Mouse (Mus musculus): ENCODE results near the gene Ints13.

Gene Ints13

DNA sequence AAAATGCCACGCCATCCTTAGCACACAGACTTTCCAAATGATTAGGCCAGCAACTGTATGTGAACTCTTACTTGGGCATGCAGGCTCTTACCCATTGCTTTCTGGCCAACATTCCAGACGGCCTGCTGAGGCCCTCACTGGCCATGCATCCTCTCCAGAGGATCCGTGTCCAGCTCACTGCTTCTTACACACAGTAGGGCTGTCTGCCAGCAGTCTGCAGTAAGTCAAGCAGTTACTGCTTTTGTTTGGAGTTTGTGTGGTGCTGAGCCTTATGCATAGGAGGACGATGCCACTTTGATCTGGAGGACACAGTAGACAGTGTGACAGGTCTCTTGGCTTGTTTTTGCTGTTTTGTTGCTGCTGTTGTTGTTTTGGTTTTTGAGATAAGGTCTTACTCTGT, 39.0 kb downstream of the Ints13 start:
- DNase-seq (ENCODE audit: low spot score) = no peak

GRCm38 (mm10) chr6:146538071-146538470, 39.6 kb downstream of the Ints13 start:
- no peak for DNase-seq (ENCODE audit: low spot score)

DNA sequence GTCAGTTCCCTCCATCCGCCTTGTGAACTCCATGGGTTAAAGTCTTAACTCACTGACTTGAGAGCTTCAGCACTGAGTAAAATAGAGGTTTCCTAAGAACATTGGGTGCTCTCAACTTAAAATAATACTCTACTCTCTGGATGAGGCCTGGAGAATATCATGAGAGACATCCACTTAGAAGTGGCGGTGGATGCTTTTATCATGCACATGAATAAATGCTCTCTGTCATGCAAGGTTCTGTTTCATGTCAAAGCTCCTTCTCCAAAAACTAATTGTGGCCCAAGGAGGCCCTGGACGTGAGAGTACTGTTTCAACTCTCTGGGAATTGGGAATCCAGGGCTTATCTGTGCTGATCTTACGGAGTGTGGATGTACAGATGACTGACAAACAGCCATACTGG, 40.5 kb downstream of the Ints13 start:
- DNase-seq (ENCODE audit: low spot score) = no peak

- DNase-seq (ENCODE audit: low spot score) = no peak
Measured at GRCm38 (mm10) chr6:146535501-146535900, 42.1 kb downstream of the Ints13 start.

DNA sequence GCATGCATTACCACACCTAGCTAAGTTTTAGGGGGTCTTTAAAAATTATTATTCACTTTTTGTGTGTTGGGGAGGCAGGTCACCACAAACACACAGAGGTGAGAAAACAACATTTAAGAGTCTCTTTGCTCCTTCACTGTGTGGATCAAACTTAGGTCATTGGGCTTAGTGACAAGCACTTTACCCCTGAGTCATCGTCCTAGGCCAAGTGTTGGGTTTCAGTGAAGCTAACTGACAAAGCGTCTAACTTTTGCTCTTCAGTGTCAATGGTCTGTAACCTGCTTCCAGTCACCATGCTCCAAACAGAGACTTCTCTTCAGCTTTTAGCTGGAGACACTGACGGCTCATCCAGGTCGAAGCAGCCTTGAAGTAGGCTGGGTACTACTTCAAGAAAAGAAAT, 44.5 kb downstream of the Ints13 start:
- no peak for DNase-seq (ENCODE audit: low spot score)

DNA sequence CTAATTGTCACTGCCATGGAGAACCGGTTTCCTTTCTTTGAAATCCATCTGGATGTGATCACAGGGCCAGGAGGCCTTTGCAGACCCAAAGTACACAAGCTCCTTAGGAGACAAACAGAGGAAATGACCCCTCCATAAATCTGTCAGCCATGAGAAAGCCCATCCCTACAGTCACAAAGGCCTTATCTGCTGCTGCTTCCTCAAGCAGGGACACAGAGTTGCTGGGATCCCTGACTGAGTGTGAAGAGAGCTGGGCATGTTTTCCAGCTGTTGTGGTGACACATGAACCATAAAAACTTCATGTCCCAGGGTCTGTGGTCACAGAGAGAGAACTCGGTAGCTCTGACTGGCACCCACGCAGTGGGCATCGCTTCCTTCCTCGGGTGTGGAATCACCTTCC, 46.9 kb downstream of the Ints13 start:
- DNase-seq (ENCODE audit: low spot score) = peak; percentile 19

- DNase-seq (ENCODE audit: low spot score) = no peak
Measured at GRCm38 (mm10) chr6:146530363-146530762, 47.3 kb downstream of the Ints13 start.

- no peak for DNase-seq (ENCODE audit: low spot score)
Measured at GRCm38 (mm10) chr6:146527537-146527936, 50.1 kb downstream of the Ints13 start.

GRCm38 (mm10) chr6:146525500-146525899, 52.1 kb downstream of the Ints13 start:
- no peak for DNase-seq (ENCODE audit: low spot score)

DNA sequence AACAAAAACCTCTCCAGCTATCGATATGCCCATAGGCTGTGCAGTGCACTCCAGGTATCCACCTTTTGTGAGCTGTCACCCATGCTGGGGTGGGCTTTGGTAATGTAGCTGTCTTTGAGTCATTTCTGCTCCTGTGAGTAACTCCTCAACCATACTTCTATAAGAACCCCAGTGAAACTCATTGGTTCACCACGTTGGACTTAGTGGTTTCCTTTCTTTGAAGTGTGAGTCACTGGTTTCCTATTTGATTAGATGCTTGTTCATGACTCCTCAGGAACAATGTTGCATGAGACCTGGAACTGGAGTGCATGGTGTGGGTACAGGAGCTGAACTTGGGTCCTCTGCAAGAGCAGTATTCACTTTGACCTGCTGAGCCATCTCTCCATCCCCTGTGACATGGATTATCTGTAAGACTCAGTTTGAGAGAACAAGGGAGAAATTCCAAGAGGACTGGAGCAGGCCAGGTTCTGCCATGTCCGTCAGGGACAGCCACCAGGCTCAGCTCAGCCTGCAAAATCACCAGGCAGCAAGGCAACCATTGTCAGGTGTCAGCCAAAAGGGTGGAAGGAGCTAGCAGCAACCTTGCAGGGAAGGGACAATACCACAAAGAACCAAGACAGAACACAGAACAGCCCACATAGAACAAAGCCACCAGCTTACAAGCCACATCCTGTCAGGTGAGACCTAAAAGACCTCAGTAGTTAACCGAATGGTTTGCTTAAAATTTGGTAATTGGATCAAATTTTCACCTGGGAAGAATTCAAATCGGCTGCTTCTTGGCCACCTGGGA, 56.0 kb downstream of the Ints13 start:
- DNase-seq (ENCODE audit: low spot score) = peak; percentile 72

DNA sequence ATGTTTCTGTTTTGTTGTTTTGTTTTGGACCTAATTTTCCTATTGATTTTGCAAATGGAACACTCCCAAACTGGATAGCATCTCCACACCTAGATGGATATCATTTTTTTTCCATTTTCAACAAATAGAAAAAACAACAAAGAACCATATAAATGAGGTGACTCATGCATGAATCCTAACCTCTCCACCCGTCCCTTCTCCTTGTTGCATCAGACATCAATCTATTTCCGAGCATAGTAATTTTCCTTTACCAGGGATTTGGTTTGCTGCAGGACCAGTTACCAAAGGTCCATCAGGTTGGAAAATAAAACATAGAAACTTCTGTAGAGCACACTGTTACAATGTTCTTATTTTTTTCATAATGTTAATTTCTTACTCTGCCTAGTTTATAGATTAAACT, 58.6 kb downstream of the Ints13 start:
- no peak for DNase-seq (ENCODE audit: low spot score)

DNA sequence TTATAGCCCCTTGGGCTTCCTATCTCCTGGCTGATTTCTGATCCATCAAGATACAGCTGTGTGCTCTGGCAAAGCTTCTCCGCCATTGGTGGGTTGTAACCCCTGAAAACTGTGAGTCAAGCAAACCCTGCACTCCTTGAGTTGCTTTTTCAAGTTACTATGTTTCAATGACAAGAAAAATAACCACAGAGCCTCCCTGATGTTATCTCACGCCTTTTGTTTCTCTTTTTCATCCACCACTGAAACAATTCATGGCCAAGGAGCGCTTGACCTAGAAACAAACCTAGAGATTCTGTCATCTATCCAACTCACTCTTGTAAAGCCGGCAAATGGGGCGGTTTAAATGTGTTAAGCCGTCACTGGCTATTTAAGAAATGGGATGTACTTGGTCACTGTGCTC, 61.7 kb downstream of the Ints13 start:
- no peak for DNase-seq (ENCODE audit: low spot score)

DNA sequence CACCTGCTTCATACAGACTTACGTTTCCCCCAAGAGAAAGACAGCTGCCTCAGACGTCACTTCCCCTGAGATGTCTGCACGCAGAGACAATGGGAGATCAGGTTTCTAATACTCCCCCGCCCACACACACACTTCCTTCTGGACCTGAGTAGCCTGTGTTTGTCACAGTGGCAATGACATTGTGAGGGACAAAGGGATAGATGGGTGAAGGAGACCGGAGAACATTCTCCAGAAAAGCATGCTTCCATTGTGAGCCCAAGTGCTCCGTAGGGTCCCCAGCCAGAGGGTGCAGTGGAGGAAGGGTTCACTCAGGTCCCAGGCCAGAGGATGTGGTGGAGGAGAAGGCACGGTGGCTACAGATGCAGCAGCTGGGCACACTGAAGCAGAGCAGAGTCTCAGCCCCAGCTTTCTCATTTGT, 63.1 kb downstream of the Ints13 start:
- no peak for DNase-seq (ENCODE audit: low spot score)

- no peak for DNase-seq (ENCODE audit: low spot score)
Measured at GRCm38 (mm10) chr6:146513899-146514298, 63.7 kb downstream of the Ints13 start.

GRCm38 (mm10) chr6:146513384-146513783, 64.3 kb downstream of the Ints13 start:
- no peak for DNase-seq (ENCODE audit: low spot score)

- DNase-seq (ENCODE audit: low spot score) = no peak
Measured at GRCm38 (mm10) chr6:146511511-146511910, 66.1 kb downstream of the Ints13 start.

DNA sequence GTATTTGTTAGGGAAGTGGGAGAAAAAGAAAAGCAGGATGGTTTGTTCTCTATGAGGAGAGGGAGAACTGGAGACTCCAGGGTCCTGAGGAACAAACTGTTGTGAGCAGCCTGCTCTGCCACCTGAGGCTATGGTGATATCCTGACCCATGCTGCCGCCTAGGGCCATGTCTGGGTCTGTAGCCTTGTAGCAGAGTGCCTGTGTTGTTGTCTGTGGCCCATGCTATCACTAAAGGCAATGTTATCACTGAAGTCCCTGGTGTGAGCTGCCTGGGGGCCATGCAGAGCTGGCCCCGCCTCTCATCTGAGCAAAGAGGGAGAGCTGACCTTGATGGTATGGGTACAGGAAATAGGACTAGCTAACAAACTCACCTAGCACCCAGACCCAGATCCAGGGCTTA, 67.7 kb downstream of the Ints13 start:
- no peak for DNase-seq (ENCODE audit: low spot score)

- no peak for DNase-seq (ENCODE audit: low spot score)
Measured at GRCm38 (mm10) chr6:146504459-146504858, 73.2 kb downstream of the Ints13 start.

DNA sequence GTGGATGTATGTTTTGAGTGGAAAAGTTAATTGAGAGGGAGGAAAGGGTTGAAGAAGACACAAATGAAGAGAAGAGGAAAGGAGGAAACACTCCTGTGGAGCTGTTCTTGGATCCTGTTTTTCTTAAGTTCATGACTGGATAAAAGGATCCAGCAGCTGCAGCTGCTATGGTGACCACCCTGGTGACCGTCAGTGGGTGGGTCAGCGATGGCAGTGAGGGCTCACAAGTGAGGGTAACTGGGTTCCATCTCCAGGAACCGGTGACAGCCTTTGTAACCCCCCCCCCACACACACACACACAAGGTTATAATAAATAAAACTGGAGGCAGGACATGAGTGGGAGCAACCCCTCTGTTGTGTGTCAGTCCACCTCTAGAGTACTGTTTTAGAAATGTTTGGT, 74.8 kb downstream of the Ints13 start:
- no peak for DNase-seq (ENCODE audit: low spot score)

DNA sequence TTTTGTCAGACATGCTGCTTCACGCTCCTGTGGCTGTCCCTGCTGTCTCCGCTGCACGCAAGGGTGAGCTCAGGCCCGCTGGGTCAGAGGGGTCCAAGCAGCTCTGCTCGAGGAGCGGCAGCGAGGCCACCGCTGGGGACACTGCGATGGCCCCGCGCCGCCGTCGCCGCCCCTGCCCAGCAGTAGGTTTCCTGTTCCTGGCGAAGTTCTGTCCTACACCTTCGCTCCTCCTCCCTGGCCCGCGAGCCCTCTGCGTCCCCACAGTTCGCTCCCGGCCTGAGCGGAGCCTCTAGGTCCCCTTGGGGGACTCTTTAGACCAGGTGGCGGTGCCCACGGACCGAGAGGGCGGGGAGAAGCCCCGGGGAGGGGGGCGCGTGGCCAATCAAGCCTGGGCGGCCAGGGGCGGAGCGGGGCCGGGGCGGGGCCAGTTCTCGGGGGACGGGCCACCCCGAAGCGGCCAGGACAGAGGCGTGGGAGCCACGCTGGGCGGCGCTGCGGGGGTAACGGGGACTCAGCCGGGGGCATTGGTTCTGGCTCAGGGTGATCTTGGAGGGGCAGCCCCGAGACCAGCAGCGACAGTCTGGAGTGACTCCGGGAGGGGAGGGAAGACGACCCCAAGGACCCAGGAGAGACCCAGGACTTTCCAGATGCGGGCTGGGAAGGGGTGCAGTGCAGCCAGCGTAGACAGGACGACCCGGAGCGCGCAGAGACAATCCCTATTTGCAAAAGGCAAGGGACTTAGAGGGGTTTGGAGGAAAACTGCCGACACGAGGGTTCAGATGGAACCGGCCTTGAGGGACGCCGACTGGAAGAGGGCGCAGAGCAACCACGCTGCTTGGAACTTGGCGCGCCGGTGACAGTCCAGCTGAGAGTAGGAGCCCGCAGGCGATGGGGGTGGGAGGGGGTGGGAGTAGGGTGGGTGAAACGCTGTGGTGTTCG, 75.5 kb downstream of the Ints13 start, which contains the start of gene Itpr2:
TSS of gene Itpr2 (minus strand) at position 358 of the 939 bp plus-strand sequence.
- DNase-seq (ENCODE audit: low spot score) = peak; percentile 59

DNA sequence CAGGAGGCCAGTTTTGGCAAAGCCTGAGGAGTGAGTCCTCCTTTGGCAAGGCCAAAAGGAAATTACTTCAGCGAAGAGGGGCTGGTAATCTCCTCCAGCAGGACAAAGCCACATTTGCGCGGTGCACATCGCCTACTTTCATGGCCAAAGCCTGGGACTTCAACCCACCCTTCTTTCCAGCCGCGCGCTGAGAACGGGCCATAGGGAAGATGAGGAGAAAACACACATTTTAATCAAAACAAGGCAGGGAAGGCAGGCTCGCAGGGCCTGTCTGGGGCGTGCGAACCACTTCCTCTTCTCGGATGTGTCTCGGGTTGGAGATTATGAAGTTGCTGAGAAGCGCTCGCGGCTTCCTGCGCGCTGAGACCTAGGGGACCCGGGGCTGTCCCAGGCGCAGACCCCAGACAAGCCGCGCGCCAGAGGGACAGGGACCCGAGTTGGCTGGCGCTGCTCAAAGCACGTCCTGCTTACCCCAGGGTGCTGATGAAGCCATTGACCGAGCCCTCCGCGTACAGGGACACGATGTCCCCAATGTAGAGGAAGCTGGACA, 76.2 kb downstream of the Ints13 start:
- peak; percentile 73 for DNase-seq (ENCODE audit: low spot score)

DNA sequence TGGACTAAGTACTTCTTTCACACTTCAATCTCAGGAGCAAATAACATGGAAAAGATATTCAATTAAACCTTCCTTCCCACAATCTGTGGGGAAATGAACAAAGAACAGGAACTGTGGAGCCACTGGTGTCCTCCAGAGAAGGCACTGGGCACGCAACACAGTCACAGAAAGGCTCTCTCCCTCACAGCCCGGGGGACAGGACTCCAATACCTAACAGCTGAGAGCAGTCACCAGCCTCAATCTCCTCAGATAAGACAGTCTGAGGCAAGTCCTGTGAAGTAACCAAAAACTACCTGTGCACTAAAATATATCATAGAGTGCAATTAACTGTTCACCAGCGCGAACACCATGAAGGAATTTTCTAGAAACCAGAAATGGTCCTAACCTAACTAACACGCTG, 76.9 kb downstream of the Ints13 start:
- no peak for DNase-seq (ENCODE audit: low spot score)

DNA sequence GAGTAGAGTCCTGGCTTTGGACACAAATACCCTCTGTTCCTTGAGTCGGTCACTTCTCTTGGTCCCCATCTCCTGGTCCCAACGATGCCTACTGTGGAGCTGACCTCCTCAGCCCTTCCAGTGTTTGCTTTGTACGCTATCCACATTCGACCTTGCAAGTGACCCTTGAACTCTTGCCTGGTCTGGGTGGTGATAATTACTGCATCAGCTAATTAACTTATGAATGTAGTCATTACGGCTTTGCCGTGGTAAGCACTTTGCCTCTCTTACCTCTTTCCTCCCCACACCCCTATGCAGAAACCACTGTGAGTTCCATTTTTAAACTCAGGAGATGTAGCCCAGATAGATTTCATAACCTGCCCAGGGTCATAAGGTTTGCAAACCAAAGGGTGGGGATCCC, 77.4 kb downstream of the Ints13 start:
- DNase-seq (ENCODE audit: low spot score) = no peak
